Mouse (Mus musculus) stomach, embryonic 16.5 days (tissue): ENCODE measurements at regions not wholly inside any gene's neighbourhood (a gene's known extent, or its start where the extent isn't known, plus 50 kb on each side); places are given as distances from the start of the nearest gene placed in this dataset.

ENCODE experiments used
- ATAC-seq: fragments of 200-750 bp; cut with Nextera tagmentation; 2 replicates; pipeline ENCODE4 v1.8.0; 2017; ENCODE audit warnings: moderate number of reproducible peaks, moderate TSS enrichment; ENCODE audit not compliant: insufficient read depth, low FRiP score
- H3K27ac ChIP-seq: fragments of 300-500 bp; sonication (generic); 2 replicates; pipeline ENCODE4 v1.5.1; 2014; ENCODE audit warnings: low read length
- H3K27me3 ChIP-seq: fragments of 300-500 bp; sonication (generic); 2 replicates; pipeline ENCODE4 v1.6.1; 2014; ENCODE audit warnings: low read length, control low read depth, mixed read lengths; ENCODE audit not compliant: control insufficient read depth, insufficient read depth
- H3K36me3 ChIP-seq: fragments of 300-500 bp; sonication (generic); 2 replicates; pipeline ENCODE4 v1.6.1; 2014; ENCODE audit warnings: low read length; ENCODE audit not compliant: control insufficient read depth, insufficient read depth
- H3K4me1 ChIP-seq: fragments of 300-500 bp; sonication (generic); 2 replicates; pipeline ENCODE4 v1.6.1; 2014; ENCODE audit warnings: low read length, control low read depth, mixed read lengths; ENCODE audit not compliant: control insufficient read depth, insufficient read depth
- H3K4me2 ChIP-seq: fragments of 300-500 bp; sonication (generic); 2 replicates; pipeline ENCODE4 v1.6.1; 2014; ENCODE audit warnings: low read depth, low read length, mixed read lengths
- H3K4me3 ChIP-seq: fragments of 300-500 bp; sonication (generic); replicated peaks from 2 replicates; pipeline ENCODE4 v1.5.1; 2014; ENCODE audit warnings: mild to moderate bottlenecking, low read length
- H3K9ac ChIP-seq: fragments of 300-500 bp; sonication (generic); 2 replicates; pipeline ENCODE4 v1.6.1; 2014; ENCODE audit warnings: low read length
- H3K9me3 ChIP-seq: fragments of 300-500 bp; sonication (generic); replicated peaks from 2 replicates; pipeline ENCODE4 v1.6.1; 2016; ENCODE audit warnings: low read length, control low read depth; ENCODE audit not compliant: control insufficient read depth
- WGBS: fragments of 180-500 bp; shearing (Covaris S2); extraction: QIAGEN DNeasy Blood & Tissue Kit; methylation state at CpG from one replicate; pipeline ENCODE4 v1.1.7; 2014; 5-methylcytosine and 5-hydroxymethylcytosine counted together

- no peaks in the 10 kb centered on the region for H3K9me3 ChIP-seq
- ATAC-seq, result no peak
- H3K27me3 ChIP-seq, result no peaks in the 10 kb centered on the region
Observed at GRCm38 (mm10) chr6:135451165-135451797, 88.9 kb downstream of the Emp1 start.

GRCm38 (mm10) chr6:135453041-135453440, 90.7 kb downstream of the Emp1 start:
- no peak overlapping the region for H3K4me3 ChIP-seq
- no peaks in the 10 kb centered on the region for H3K9me3 ChIP-seq
- no peaks in the 10 kb centered on the region for H3K36me3 ChIP-seq
- H3K9ac ChIP-seq, result no peak overlapping the region
- H3K27ac ChIP-seq, result no peak overlapping the region
- no peaks in the 10 kb centered on the region for H3K27me3 ChIP-seq
- no peak overlapping the region for H3K4me2 ChIP-seq
- H3K4me1 ChIP-seq, result no peaks in the 10 kb centered on the region
- no peak for ATAC-seq
- WGBS, result 93% methylated on average over 3 of the region's 3 CpGs

More at GRCm38 (mm10) chr6:135451165-135451797, 88.9 kb downstream of the Emp1 start:
- Histone ChIP-seq H3K4me1 (no peaks in the 10 kb centered on the region), H3K36me3 (no peaks in the 10 kb centered on the region), H3K4me3 (no peak overlapping the region), H3K27ac (no peak overlapping the region), H3K4me2 (no peak overlapping the region), H3K9ac (no peak overlapping the region)
- WGBS, result 90% methylated on average over 8 of the region's 8 CpGs

GRCm38 (mm10) chr6:135472495-135472894, 110.2 kb downstream of the Emp1 start:
- Histone ChIP-seq H3K9ac (no peak overlapping the region), H3K9me3 (no peaks in the 10 kb centered on the region), H3K4me3 (no peak overlapping the region), H3K4me2 (no peak overlapping the region), H3K27ac (no peak overlapping the region), H3K27me3 (no peaks in the 10 kb centered on the region), H3K4me1 (no peaks in the 10 kb centered on the region), H3K36me3 (no peaks in the 10 kb centered on the region)
- 49% methylated on average over 6 of the region's 6 CpGs for WGBS
- ATAC-seq, result no peak

- no peaks in the 10 kb centered on the region for H3K36me3 ChIP-seq
- H3K9ac ChIP-seq, result no peak overlapping the region
- no peak overlapping the region for H3K4me2 ChIP-seq
- 82% methylated on average over 4 of the region's 4 CpGs for WGBS
- H3K27me3 ChIP-seq, result no peaks in the 10 kb centered on the region
- no peaks in the 10 kb centered on the region for H3K4me1 ChIP-seq
- no peak for ATAC-seq
- no peak overlapping the region for H3K27ac ChIP-seq
- no peaks in the 10 kb centered on the region for H3K9me3 ChIP-seq
- H3K4me3 ChIP-seq, result no peak overlapping the region
Observed at GRCm38 (mm10) chr6:135473146-135473545, 110.8 kb downstream of the Emp1 start.

GRCm38 (mm10) chr6:135488795-135489194, 126.5 kb downstream of the Emp1 start:
- Histone ChIP-seq H3K9ac (no peak overlapping the region), H3K4me3 (no peak overlapping the region), H3K4me2 (no peak overlapping the region), H3K36me3 (no peaks in the 10 kb centered on the region), H3K4me1 (no peaks in the 10 kb centered on the region), H3K9me3 (no peaks in the 10 kb centered on the region), H3K27me3 (no peaks in the 10 kb centered on the region), H3K27ac (no peak overlapping the region)
- no peak for ATAC-seq
- 61% methylated on average over 2 of the region's 2 CpGs for WGBS

GRCm38 (mm10) chr6:135493983-135494382, 131.6 kb downstream of the Emp1 start:
- H3K27me3 ChIP-seq, result no peaks in the 10 kb centered on the region
- ATAC-seq, result no peak
- no peaks in the 10 kb centered on the region for H3K9me3 ChIP-seq
- no peaks in the 10 kb centered on the region for H3K4me1 ChIP-seq
- H3K9ac ChIP-seq, result no peak overlapping the region
- no peak overlapping the region for H3K4me2 ChIP-seq
- H3K4me3 ChIP-seq, result no peak overlapping the region
- 96% methylated on average over 1 of the region's 1 CpGs for WGBS
- H3K27ac ChIP-seq, result no peak overlapping the region
- no peaks in the 10 kb centered on the region for H3K36me3 ChIP-seq

- Histone ChIP-seq H3K27me3 (no peaks in the 10 kb centered on the region), H3K4me3 (no peak overlapping the region), H3K4me1 (no peaks in the 10 kb centered on the region), H3K36me3 (no peaks in the 10 kb centered on the region), H3K4me2 (no peak overlapping the region), H3K9me3 (no peaks in the 10 kb centered on the region), H3K9ac (no peak overlapping the region), H3K27ac (no peak overlapping the region)
- ATAC-seq, result no peak
- 41% methylated on average over 2 of the region's 2 CpGs for WGBS
Observed at GRCm38 (mm10) chr6:135495841-135496240, 133.5 kb downstream of the Emp1 start.

GRCm38 (mm10) chr6:135498592-135498991, 136.2 kb downstream of the Emp1 start:
- H3K36me3 ChIP-seq, result no peaks in the 10 kb centered on the region
- H3K4me2 ChIP-seq, result no peak overlapping the region
- no peak for ATAC-seq
- no peaks in the 10 kb centered on the region for H3K27me3 ChIP-seq
- no peaks in the 10 kb centered on the region for H3K4me1 ChIP-seq
- H3K4me3 ChIP-seq, result no peak overlapping the region
- H3K9me3 ChIP-seq, result no peaks in the 10 kb centered on the region
- no peak overlapping the region for H3K9ac ChIP-seq
- WGBS, result 92% methylated on average over 6 of the region's 6 CpGs
- H3K27ac ChIP-seq, result no peak overlapping the region

GRCm38 (mm10) chr6:135500381-135500780, 138.0 kb downstream of the Emp1 start:
- H3K4me3 ChIP-seq, result no peak overlapping the region
- H3K9ac ChIP-seq, result no peak overlapping the region
- no peak for ATAC-seq
- H3K36me3 ChIP-seq, result no peaks in the 10 kb centered on the region
- H3K27ac ChIP-seq, result no peak overlapping the region
- H3K4me1 ChIP-seq, result no peaks in the 10 kb centered on the region
- H3K4me2 ChIP-seq, result no peak overlapping the region
- no peaks in the 10 kb centered on the region for H3K9me3 ChIP-seq
- no peaks in the 10 kb centered on the region for H3K27me3 ChIP-seq
- WGBS, result 67% methylated on average over 3 of the region's 3 CpGs
